Mouse (Mus musculus) lung, postnatal 0 days (tissue): ENCODE results near the gene P2ry14.
A peak's percentile ranks its signal among the peaks of the same experiment; 100 is the strongest.

Experiments used
- CTCF ChIP-seq: IDR thresholded peaks from 2 replicates; pipeline ENCODE4 v1.5.1; 2016; ENCODE audit warnings: antibody characterized with exemption, mild to moderate bottlenecking
- EP300 ChIP-seq: IDR thresholded peaks from 2 replicates; pipeline ENCODE4 v1.6.1; 2016; ENCODE audit warnings: antibody characterized with exemption, mild to moderate bottlenecking, control low read depth

DNA sequence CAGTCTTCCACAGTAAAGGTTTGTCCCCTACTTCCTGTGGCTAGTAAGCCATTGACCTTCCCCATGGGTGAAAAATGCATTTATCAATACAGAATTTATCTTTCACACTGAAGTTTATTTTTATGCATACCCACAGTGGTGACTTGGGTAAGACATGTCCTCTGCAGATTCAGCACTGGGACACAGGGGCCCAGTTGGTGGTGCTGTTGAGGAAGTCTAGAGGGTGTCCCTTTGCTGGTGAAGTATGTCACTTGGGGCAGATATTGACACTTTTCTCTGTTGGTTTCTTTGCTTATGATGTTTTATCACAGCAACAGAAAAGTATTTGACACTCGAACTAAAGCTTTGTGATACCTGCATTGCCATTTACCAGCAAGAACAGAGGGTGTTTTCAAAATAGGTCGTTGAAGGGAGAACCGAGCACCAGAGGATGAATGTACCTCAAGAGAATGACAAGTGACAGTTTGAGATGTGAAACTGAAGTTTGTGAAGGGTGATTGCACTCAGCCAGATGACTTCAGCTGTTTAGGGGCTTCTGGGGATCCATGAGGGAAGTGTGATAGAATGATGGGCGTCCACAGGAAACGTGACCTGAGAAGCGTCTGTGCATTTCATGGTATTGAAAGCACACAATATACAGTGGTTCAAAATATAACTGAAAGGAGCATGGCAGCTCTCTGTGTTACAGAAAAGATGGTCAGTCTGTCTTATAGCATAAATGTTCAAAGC lies 21.2 kb upstream of the P2ry14 start:
- TF ChIP-seq CTCF (peak; percentile 28; the same call in 1 of the 2 replicates), EP300 (no peak)
